Mouse (Mus musculus) Muller cell, postnatal 12 days (primary cell): Measurements from ENCODE around the gene Emx1.
"Not testable (repeated sequence)": the region's sequence is repeated elsewhere in the genome, so short reads cannot be mapped to it uniquely, and the experiment has no call there.

Experiments used
- DNase-seq: peaks from one replicate; pipeline ENCODE4 v3.0.0-alpha.2; 2015; ENCODE audit errors: inconsistent ontology term

Emx1 gene

DNA sequence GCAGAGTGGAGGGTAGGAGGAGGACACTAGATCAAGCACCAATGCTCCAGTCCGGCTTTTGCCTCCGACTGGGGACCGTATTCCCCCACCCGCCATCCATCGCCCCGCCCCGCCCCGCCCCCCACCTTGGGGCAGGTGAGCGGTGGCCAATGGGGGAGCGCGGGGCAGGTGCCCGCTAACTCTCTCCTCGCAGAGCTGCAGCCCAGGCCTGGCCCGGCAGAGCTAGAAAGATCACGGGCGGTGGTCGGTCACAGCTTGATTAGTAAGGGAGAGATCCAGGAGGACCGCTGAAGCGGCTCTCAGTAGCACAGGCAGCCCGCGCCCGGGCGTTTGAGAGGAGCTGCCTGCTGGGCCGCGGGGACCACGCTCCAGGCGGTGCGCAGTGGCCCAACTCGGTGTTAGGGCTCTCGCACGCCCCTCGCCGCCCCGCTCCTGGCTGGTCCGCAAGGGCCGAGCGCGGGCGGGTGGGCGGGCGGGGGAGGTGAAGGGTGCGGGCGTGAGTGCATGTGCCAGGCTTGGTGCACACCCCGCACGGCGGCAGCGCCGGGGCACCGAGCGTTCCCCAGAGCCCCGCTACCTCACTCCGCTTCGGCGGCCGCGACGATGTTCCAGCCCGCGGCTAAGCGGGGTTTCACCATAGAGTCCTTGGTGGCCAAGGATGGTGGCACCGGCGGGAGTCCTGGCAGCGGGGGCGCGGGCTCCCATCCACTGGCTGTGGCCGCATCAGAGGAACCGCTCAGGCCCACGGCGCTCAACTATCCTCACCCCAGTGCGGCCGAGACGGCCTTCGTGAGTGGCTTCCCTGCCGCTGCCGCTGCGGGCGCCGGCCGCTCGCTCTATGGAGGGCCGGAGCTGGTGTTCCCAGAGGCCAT, at the start of gene Emx1:
Emx1 (plus strand) TSS at position 99 of the 872 bp plus-strand sequence.
- peak; percentile 30 for DNase-seq

DNA sequence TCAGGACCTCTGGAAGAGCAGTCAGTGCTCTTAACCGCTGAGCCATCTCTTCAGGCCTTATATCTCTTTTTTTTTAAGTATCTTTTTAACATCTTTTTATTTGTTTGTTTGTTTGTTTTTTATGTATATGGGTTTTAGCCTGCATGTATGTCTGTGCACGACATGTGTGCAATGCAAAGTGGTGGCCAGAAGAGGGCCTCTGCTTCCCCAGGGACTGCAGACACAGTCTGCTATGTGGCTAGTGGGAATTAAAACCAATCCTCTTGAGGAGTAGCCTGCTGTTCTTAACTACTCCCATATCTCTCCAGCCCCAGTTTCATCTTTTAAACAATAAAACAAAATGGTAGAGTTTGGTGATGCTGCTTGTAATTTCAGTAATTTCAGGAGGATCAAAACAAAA, 47.7 kb upstream of the Emx1 start:
- no peak for DNase-seq

DNA sequence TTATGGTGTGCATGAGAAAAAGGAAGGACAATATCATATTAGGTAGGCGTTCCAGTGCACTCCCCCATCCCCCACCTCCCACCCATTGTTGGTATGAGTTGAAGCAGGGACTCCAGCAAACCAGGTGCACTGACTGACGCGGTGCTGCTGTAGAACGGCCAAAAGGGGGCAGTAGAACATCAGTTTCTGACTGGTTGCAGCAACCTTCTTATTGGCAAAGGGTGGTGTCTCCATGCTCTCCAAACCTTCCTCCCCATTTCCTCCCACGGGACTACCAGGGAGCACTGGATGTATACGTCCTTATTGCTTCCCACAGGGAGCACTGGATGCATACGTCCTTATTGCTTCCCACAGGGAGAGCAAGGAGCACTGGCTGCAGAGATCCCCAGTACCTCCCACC, 46.2 kb upstream of the Emx1 start:
- DNase-seq, result not testable (repeated sequence)

DNA sequence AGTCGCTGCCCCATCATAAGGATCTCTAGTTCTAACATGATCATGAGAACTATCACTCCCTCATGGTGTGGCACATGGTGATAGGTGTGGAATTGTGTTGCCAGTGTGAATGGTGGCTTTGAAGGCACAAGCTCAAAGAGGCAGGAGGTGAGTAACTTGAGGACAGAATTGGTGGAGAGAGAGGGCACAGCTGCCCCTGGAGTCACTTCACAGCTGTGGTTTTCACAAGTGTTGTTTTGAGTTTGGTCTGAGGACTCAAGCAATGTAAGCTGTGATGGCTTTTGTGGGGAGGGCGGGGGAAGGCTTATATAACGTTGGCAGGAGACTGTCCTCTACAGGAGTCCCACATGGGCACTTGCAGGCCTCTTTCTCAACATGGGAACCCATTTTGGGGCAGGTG, 42.8 kb upstream of the Emx1 start:
- no peak for DNase-seq

DNA sequence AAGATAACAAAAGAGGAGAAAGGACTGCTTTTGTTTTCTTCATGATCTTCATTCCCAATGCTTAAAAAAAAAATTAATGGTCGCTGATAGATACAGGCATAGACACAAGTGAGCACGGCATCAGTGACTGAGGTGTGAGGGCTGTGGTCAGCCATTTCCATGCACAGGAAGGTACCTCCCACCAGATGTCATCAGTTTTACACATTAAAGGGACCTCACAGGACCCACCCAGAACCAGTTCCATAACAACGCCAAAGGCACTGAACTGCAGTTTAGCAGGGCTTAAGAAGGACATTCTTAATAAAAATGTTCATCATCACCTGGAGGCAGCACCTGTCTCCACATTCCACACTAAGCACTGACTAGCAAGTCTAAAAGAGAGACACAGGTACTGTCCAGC, 39.6 kb upstream of the Emx1 start:
- DNase-seq, result no peak

DNA sequence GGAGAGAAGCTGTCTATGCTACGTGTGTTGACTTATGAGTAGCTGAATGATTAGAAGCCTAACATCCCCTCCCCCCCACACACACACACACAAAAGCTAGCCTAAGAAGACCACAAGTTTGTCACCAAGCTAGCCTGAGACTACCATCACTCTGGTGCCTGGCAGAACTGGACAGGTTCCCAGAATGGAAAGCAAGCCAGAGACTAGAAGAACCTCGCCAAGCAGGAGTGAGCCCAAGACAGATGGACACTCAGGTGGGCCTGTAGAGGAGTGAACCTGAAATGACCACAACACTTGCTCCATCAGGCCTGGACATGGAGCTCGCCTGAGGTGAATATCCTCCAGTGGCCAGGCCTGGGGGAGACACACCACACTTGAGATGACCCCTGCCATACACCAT, 36.9 kb upstream of the Emx1 start:
- DNase-seq, result no peak

DNA sequence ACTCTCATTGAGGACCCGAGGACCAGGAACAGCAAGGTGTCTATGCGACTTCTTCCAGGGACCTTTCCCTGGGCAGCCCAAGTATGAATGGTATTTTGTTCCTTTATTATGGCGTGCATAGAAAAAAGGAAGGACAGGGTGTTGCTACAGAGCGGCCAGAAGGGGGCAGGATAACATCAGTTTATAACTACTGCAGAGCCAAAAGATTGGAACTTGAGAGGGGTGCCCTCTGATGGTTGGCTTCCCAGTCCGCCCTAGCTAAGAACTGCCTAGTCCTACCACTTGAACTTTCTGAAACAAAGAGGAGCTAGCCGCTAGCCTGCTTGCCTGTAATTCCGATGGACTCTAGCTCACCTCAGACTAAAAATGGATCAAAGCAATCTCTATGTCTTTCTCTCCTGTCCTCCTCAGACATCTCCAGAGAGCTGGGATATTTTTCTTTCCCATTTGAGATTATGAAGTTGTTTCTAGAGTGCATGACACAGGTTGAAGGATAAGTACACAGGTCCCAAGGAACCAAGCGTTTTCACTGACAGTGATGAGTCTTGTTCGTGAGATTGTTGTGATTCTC, 33.2 kb upstream of the Emx1 start:
- DNase-seq, result peak; percentile 76

DNA sequence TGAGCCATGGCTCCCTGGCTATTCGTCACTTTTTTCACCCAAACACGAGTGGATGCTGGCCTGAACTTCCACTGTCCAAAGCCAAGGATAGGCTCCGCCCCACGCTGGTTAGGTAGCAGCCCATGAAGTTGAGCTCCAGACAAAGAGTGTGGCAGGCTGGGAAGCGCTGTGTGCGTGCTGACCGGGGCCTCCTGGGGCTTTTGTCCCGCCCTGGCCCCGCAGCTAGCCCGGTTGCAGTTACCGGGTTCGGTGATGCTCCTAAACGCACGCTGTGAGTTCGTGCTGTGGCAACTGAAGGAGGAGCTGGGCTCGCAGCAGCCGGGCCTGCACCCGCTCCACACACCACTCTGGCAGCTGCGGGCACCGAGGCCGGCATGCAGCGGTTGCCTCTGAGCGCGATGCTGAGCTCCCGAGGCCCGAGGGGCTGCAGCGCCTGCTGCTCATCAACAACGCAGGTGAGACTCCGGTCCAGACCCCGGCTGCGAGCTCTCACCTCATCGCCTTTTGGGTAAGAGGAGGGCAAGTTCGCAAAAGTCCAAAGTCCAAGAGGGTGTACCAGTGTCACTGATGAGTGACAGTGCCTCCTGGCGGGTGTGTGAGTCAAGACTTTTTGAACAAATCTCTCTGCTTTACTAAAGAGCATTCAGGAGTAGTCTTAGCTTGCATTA, 32.2 kb upstream of the Emx1 start:
- peak; percentile 48 for DNase-seq

DNA sequence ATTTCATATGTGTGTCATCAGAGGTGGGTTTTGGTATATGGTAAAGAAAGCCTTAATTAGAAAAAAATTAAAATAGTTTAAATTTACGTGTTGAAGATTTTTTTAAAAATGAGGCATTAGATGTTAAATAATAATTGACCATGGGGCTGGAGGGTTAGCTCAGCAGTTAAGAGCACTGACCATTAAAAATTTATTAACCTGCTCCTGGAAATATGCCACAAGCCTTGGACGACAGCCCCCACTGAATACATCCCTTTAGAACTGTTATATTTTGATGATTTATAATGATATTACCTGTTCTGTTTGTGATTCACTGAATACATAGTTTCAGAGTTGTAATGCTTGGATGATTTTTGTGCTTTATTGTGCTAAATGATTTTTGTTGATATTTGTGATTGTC, 30.7 kb upstream of the Emx1 start:
- DNase-seq, result not testable (repeated sequence)

DNA sequence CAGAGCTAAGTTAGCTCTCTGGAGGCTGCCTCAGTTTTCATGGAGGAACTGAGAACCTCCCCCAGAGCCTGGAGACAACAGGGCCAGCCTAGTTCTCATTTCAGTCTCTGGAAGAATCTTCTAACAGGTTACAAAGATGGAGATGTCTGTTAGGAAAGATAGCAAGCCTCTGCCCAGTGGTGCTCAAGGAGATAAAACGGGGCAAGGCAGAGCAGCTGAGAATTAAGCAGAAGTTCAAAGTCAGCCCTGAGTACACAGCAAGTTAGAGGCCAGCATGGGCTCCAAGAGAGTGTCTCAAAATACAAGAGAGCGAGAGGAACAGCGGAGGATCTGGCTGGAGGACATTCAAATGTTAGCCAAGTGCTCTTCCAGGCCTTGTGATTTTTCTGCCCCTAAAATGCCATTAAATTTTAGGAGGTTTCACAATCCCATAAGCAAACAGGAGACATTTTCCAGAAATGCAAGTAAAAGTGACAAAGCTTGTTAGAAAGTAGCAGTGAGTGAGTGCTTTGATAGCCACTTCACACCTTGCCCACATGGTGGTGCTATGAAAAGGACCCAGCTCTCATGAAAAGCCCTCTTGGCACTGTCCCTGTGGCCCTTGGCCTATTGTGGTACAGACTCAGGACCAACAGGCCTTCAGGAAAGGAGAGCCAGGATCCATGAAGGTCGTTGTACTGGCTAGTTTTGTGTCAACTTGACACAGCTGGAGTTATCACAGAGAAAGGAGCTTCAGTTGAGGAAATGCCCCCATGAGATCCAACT, 29.0 kb upstream of the Emx1 start:
- DNase-seq, result not testable (repeated sequence)

DNA sequence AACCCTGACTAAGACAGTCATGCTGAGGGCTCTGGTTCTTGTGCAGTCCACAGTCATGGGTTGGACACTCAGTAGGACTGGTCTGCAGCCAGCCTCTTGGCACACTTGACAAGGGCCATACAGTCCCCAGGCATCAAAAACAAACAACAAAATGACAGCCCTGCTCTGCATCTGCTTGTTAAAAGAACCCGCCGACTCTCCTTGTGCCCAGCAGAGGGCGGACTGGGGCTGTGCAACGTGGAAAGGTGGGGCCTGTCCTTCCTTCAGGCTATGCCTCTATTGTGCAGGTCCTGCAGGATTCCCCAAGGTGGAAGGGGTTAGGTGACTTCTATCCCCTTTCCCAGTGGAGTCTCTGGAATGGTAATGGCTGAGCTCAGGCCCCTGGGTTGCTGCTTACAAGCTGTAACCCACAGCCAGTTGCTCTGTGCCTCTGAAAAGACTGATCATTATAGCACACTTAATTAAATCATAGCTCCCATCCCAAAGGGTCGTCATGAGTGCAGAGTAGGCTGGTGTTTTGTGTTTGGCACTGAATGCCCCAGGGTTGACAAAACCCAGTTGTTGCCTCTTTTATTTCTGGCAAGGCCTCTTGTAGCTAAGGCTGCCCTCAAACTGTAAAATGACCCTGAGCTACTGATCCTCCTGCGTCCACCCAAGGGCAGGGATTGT, 28.0 kb upstream of the Emx1 start:
- peak; percentile 37 for DNase-seq

DNA sequence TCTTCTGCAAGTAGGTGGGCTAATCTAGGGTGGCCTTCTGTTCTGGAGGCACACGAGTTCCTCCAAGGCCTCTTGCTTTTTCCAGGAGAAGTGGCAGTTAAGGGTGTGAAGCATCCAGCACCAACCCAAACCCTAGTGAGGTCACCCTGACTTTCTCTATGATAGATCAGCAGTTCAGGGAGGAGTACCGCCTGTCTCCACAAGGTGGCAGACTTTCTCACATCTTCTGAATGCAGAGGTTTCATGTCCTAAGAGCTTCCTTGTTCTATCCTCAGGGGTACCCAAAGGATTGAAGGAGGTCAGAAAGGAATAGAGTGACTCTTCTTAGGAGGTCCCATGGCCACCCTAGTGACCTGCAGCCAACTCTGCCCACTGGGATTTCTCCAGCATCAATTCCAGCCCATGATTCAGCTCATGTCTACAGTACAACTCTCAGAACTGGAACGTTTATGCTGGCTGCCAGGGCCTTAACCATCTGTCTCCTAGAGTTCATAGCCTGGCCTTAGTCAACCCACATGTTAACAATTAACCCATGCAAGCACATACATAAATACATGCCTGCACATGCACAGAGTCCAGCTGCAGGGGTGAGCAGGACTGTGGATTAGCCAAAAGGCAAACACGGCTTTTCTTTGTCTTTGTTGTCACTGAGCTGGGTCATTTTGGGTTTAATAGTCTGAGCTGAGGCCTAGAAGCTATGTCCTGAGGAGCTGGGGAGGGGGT, 26.9 kb upstream of the Emx1 start:
- DNase-seq, result peak; percentile 71

DNA sequence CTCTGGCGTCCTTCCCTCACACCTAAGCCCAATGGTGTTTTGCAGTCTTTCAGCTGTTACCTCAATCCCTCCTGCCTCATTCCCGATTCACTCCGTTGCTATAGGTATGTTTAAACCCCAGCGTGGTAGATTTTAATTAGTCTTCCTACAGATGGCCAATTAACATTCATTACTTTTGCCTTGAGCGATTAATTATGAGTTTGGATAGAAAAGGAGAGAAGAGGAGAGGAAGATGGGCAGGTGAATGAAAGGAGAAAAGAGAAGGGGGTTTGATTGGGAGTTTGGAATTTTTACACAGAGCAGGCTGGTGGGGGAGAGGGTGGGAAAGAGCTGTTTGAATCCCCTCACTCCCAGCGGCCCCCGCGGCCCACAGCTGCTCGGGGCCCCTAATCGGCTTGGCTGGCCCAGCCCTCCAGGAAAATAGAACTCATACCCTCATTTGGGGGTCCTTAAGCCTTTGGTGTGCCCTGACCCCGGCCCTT, 21.8 kb upstream of the Emx1 start:
- no peak for DNase-seq

DNA sequence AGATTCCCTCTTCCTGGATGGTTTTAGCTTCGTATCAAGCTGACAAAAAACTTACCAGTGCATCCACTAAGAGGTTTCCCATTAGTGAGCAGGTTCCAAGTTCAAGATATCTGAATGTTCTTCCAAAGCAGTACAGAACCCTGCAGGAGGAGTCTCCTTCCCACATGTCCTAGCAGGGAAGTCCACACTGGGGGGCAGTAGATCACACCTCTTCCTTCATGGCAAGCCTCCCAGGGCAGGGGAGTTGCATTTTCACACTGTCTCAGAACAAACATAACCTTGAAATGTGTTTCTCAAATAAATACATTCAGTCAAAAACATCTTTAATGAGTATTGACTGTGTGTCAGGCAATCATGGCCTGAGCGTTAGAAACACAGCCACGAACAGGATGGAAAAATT, 7.7 kb upstream of the Emx1 start:
- DNase-seq, result no peak

DNA sequence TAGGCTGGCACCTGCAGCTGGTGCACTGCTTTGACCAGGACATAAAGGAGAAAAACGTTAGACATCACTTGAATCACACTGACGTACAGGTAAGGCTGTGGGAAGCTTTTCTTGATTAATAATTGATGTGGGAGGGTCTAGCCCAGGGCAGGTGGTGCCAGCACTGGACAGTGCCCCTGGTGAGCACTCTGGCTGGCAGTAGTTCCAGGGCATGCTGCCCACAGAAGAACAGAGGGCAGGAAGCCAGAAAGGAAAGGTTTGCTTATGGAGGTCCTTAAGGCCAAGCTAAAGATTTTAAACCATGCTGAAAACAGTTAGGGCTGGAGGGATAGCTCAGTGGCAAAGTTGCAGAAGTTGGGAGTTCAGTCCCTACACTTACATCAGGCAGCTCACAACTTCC, 7.2 kb upstream of the Emx1 start:
- no peak for DNase-seq

DNA sequence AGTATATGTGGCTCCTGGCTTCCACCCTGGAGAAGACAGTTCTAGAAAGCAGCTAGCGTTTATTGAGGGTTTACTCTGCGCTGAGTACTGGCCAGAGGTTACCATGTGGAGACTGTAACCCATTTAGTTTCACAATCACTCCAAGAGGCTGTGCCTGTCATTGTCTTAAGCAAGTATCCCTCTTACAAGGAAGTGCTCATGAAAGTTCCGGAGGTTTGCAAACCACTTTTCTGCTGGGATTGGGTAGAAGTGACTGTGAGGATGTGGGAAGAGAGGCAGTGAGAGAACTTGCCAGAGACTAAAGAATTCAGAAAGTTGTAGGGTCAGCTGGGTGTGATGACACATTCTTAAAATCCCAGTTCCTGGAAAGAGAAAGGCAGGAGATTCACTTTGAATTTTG, 3.3 kb upstream of the Emx1 start:
- DNase-seq, result no peak

DNA sequence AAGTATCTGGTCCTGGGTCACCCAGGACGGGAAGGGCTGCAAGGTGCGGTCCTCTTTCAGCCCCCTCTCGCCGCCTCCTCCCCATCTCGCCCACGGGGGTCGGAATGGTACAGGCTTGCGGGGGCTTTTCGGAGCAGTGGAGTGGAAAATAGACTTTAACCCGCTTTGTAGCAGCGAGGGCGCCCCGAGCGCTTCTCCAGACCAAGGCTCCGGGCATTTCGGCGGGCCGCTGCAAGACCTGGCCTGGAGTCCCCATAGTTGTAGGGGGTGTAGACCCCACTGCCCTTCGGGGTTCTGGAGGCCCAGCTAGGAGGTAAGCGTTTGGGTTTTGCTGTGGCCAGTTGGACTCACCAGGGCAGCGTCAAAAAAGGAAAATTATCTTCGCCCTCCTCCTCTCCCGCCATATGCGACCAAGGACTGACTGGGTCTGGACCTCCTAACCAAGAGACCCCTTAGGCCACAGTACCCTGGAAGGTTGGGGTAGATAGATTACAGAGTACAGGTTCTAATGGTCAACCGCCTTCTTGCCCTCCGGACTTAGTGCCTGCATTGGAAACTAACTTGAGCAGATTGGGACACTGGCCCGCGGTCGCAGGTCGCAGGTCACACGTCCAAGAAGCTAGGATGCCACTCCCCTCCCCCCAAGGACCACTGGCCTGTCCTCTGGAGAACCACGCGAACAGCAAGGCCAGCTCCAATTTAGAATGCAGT, 1.1 kb upstream of the Emx1 start:
- DNase-seq, result no peak

DNA sequence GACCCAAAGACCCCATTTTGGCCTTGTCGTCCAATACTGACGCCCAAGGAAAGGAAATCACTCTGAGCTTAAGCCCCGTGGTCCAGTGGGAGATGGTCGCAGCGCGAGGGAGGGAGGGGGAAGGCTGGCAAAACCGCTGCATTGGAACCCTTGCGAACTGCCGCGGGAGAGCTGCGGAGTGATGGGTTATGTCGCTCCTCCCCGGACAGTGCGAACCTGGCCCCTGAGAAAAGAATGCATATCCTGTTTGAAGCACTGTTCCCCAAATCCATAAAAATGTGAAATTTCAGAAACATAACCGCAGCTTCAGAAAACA, 536 bp upstream of the Emx1 start:
- no peak for DNase-seq

DNA sequence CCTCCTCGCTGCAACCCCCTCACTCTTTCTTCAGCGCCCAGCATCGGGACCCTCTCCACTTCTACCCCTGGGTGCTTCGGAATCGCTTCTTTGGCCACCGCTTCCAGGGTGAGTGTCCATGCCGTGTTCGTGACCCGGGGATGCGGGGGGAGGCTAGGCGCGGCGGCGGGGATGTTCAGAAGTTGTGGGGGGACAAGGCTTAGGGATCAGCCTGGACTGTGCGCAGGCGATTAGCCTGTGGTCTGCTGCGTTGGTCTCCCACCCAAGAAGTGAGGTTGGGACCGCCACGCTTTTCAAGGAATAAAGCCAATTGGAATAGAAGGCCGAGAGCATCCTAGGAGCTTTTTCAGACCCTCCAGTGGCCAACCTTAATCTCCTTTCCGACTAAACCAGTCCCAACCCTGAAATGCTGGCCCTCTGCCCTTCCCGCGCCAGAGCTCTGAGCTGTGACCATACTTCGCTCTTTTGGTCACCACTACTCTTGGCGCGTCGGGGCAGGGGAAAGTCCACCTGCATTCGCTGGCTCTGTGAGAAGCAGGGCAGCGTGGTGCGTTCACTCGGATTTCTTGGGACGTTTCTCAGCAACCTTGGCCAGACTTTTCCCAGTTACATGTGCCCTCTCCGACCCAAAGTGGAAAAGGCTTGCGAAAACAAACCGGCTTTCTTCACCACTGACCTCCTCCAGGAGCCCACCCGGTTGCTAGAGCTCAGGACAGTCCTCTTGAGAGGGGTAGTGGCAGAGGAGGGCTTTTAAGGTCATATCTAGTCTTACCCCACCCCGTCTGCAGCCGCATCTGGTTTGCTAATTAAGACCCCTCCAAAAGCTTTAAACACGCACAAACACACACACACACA, 1.2 kb downstream of the Emx1 start:
- DNase-seq, result no peak
